Mouse (Mus musculus): ENCODE results near the gene Foxp2. TPM values are rescaled to one million over a fixed set of nuclear protein-coding genes. Genes with fewer than 3 reads are reported as not detected.

Foxp2 gene
- polyA plus RNA-seq, 1 experiment from 2014 or later: 33.7 TPM

GRCm38 (mm10) chr6:15163508-15164053, 262.4 kb downstream of the Foxp2 start:
- Histone ChIP-seq H3K36me3 (ENCODE audit: control insufficient read depth, insufficient read depth, low read length) (no peaks in the 10 kb centered on the region), H3K9me3 (replicated peaks; ENCODE audit: control insufficient read depth, low read length) (no peaks in the 10 kb centered on the region), H3K4me3 (replicated peaks; ENCODE audit: low read length) (no peak overlapping the region), H3K4me1 (ENCODE audit: control insufficient read depth, insufficient read depth, low read length) (no peaks in the 10 kb centered on the region), H3K4me2 (ENCODE audit: low read depth, low read length) (no peak overlapping the region), H3K27me3 (ENCODE audit: control insufficient read depth, insufficient read depth, low read length) (no peaks in the 10 kb centered on the region), H3K27ac (ENCODE audit: low read length) (no peak overlapping the region), H3K9ac (ENCODE audit: low read length) (no peak overlapping the region)
- no peak for ATAC-seq (ENCODE audit: insufficient read depth, low FRiP score)
- WGBS: 86% methylated on average over 2 of the region's 2 CpGs

DNA sequence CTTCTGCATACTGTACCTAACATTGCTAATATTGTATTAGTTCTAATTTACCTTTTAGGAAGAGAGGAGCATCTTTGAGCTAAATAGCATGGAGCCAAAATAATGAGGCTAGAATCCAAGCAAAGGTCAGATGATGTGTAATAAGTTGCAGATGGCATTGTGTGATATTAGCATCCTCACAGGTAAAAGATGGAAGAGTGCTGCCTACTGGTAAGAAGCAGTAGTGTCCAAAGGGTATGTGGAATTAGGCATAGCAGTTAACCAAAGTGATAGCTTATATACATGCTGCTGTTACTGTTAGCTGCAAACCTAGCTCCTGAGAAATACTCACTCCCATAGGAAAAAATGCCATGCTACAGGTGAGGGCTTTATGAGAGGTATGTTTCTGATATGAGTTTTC, 275.6 kb downstream of the Foxp2 start:
- H3K4me3 ChIP-seq (replicated peaks; ENCODE audit: low read length): no peak overlapping the region
- ATAC-seq (ENCODE audit: insufficient read depth, low FRiP score): no peak
- H3K4me2 ChIP-seq (ENCODE audit: low read depth, low read length): no peak overlapping the region
- no peak overlapping the region for H3K27ac ChIP-seq (ENCODE audit: low read length)
- H3K36me3 ChIP-seq (ENCODE audit: control insufficient read depth, insufficient read depth, low read length): no peaks in the 10 kb centered on the region
- no peaks in the 10 kb centered on the region for H3K4me1 ChIP-seq (ENCODE audit: control insufficient read depth, insufficient read depth, low read length)
- H3K27me3 ChIP-seq (ENCODE audit: control insufficient read depth, insufficient read depth, low read length): no peaks in the 10 kb centered on the region
- no peaks in the 10 kb centered on the region for H3K9me3 ChIP-seq (replicated peaks; ENCODE audit: control insufficient read depth, low read length)
- no peak overlapping the region for H3K9ac ChIP-seq (ENCODE audit: low read length)

DNA sequence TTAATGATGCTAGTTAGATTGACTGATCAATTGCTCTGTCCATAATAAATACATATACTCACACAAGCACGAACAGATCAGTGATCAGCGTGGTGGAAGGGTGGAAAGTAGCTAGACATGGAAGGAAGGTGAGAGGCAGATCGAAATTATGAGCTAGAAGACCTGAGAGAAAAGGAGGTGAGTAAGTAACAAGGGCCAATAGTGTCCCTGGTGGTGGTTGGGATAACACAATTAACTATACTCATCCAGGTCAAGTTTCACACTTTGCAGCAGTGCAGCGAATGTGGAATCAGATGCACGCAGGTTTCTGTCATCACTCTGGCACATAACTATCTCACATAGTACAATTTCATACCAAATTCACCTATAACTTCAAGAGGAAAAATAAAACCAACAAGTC, 291.7 kb downstream of the Foxp2 start:
- no peak overlapping the region for H3K4me2 ChIP-seq (ENCODE audit: low read depth, low read length)
- no peak overlapping the region for H3K27ac ChIP-seq (ENCODE audit: low read length)
- no peaks in the 10 kb centered on the region for H3K36me3 ChIP-seq (ENCODE audit: control insufficient read depth, insufficient read depth, low read length)
- H3K4me1 ChIP-seq (ENCODE audit: control insufficient read depth, insufficient read depth, low read length): peaks cover 2% of the 10 kb centered on the region; the same call in 1 of the 2 replicates
- no peaks in the 10 kb centered on the region for H3K27me3 ChIP-seq (ENCODE audit: control insufficient read depth, insufficient read depth, low read length)
- H3K9ac ChIP-seq (ENCODE audit: low read length): no peak overlapping the region
- H3K4me3 ChIP-seq (replicated peaks; ENCODE audit: low read length): no peak overlapping the region
- ATAC-seq (ENCODE audit: insufficient read depth, low FRiP score): no peak
- no peaks in the 10 kb centered on the region for H3K9me3 ChIP-seq (replicated peaks; ENCODE audit: control insufficient read depth, low read length)
- 74% methylated on average over 5 of the region's 5 CpGs for WGBS

DNA sequence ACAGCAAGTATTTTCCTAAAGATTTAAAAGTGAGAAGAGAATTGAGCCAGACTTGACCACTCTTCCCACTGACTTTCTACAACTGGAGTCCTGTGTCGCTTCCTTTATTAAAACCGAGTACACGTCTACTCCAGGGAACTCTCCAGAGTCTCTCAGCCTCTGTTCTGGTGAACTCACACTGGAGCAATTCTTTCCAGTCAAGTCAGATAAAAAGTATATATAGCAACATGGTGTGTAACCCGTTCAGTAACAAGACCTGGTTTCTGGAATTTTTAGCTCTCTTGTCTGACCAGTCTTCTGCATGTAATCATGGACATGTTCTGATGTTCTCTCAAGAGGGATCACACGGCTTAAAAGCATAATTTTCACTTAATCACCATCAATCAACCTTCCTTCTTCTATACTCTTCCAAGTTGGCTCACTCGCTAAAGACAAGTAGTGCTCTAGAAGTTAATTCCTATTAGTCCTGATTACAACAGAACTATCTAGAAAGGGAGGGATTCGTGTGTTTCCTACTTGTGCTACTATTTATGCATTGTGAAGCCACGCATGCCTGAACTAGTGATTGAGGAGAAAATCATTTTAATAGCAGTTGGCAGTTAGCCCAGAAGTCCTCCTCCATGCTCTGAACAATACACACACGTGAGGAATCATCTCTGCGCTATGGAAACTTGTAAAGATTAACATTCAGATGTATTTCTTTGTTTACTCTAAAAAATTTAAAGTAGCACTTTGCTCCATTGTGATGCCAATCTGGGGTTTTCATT, 341.2 kb downstream of the Foxp2 start:
- Histone ChIP-seq H3K9ac (ENCODE audit: low read length) (no peak overlapping the region), H3K36me3 (ENCODE audit: control insufficient read depth, insufficient read depth, low read length) (no peaks in the 10 kb centered on the region), H3K27ac (ENCODE audit: low read length) (no peak overlapping the region; the same call in 1 of the 2 replicates), H3K4me3 (replicated peaks; ENCODE audit: low read length) (no peak overlapping the region), H3K27me3 (ENCODE audit: control insufficient read depth, insufficient read depth, low read length) (no peaks in the 10 kb centered on the region), H3K4me2 (ENCODE audit: low read depth, low read length) (no peak overlapping the region), H3K4me1 (ENCODE audit: control insufficient read depth, insufficient read depth, low read length) (no peaks in the 10 kb centered on the region), H3K9me3 (replicated peaks; ENCODE audit: control insufficient read depth, low read length) (no peaks in the 10 kb centered on the region)
- ATAC-seq (ENCODE audit: insufficient read depth, low FRiP score): no peak
- 49% methylated on average over 10 of the region's 10 CpGs for WGBS

DNA sequence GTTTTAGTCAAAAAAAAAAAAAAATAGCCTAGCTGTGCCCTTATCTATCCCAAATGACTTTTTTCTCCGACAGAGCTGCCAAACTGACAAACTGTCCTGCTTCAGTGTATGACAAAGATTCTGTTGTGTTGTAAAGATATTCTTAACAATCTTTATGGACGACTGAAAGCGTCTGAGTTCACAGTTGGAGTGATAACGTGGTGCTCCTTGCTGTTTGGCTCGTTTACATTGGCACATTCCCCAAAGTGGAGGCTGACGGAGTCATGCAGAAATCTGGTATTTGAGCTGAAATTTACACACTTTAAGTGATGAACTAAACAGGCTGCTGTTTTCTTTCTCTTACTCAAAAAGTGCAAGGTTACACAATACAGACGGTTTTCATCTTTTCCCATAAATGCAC, 356.2 kb downstream of the Foxp2 start:
- H3K9me3 ChIP-seq (replicated peaks; ENCODE audit: control insufficient read depth, low read length): no peaks in the 10 kb centered on the region
- H3K27ac ChIP-seq (ENCODE audit: low read length): no peak overlapping the region
- 8% methylated on average over 7 of the region's 7 CpGs for WGBS
- H3K27me3 ChIP-seq (ENCODE audit: control insufficient read depth, insufficient read depth, low read length): no peaks in the 10 kb centered on the region
- no peak for ATAC-seq (ENCODE audit: insufficient read depth, low FRiP score)
- H3K4me2 ChIP-seq (ENCODE audit: low read depth, low read length): peak overlapping the region; percentile 42
- no peak overlapping the region for H3K9ac ChIP-seq (ENCODE audit: low read length)
- H3K4me3 ChIP-seq (replicated peaks; ENCODE audit: low read length): no peak overlapping the region
- no peaks in the 10 kb centered on the region for H3K36me3 ChIP-seq (ENCODE audit: control insufficient read depth, insufficient read depth, low read length)
- no peaks in the 10 kb centered on the region; the same call in 1 of the 2 replicates for H3K4me1 ChIP-seq (ENCODE audit: control insufficient read depth, insufficient read depth, low read length)

DNA sequence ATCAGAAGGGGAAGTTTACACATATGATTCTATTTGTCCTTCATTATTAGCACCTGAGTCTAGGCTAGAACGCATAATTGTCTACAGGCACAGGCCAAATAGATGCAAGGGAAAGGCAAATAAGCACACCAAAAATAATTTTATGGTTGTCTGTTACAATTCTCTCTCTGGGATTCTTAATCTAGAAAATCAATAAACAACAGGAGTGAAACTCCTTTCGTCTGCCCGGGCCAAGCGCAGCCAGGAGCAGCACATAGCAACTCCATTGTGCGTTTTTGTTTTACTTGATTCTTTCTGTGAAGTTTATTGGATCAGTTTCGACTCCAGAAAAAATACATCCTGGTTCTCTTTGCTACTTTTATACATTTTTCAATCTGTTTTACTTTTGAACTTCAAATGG, 356.7 kb downstream of the Foxp2 start:
- Histone ChIP-seq H3K9me3 (replicated peaks; ENCODE audit: control insufficient read depth, low read length) (no peaks in the 10 kb centered on the region), H3K36me3 (ENCODE audit: control insufficient read depth, insufficient read depth, low read length) (no peaks in the 10 kb centered on the region), H3K9ac (ENCODE audit: low read length) (no peak overlapping the region), H3K4me2 (ENCODE audit: low read depth, low read length) (peak overlapping the region; percentile 42; the same call in 1 of the 2 replicates), H3K4me3 (replicated peaks; ENCODE audit: low read length) (no peak overlapping the region), H3K27ac (ENCODE audit: low read length) (no peak overlapping the region), H3K27me3 (ENCODE audit: control insufficient read depth, insufficient read depth, low read length) (no peaks in the 10 kb centered on the region), H3K4me1 (ENCODE audit: control insufficient read depth, insufficient read depth, low read length) (no peaks in the 10 kb centered on the region; the same call in 1 of the 2 replicates)
- ATAC-seq (ENCODE audit: insufficient read depth, low FRiP score): no peak
- WGBS: 29% methylated on average over 6 of the region's 6 CpGs

GRCm38 (mm10) chr6:15268136-15268535, 367.0 kb downstream of the Foxp2 start:
- 77% methylated on average over 2 of the region's 2 CpGs for WGBS
- ATAC-seq (ENCODE audit: insufficient read depth, low FRiP score): no peak
- no peaks in the 10 kb centered on the region for H3K36me3 ChIP-seq (ENCODE audit: control insufficient read depth, insufficient read depth, low read length)

GRCm38 (mm10) chr6:15285213-15285612, 384.1 kb downstream of the Foxp2 start:
- Histone ChIP-seq H3K36me3 (ENCODE audit: control insufficient read depth, insufficient read depth, low read length) (no peaks in the 10 kb centered on the region), H3K4me2 (ENCODE audit: low read depth, low read length) (no peak overlapping the region), H3K9me3 (replicated peaks; ENCODE audit: control insufficient read depth, low read length) (no peaks in the 10 kb centered on the region), H3K9ac (ENCODE audit: low read length) (no peak overlapping the region), H3K4me1 (ENCODE audit: control insufficient read depth, insufficient read depth, low read length) (peaks cover 3% of the 10 kb centered on the region; the same call in 1 of the 2 replicates), H3K27me3 (ENCODE audit: control insufficient read depth, insufficient read depth, low read length) (no peaks in the 10 kb centered on the region), H3K27ac (ENCODE audit: low read length) (no peak overlapping the region), H3K4me3 (replicated peaks; ENCODE audit: low read length) (no peak overlapping the region)
- no peak for ATAC-seq (ENCODE audit: insufficient read depth, low FRiP score)
- WGBS: 42% methylated on average over 3 of the region's 3 CpGs

More at GRCm38 (mm10) chr6:15268136-15268535, 367.0 kb downstream of the Foxp2 start:
- no peak overlapping the region for H3K4me2 ChIP-seq (ENCODE audit: low read depth, low read length)
- no peak overlapping the region for H3K27ac ChIP-seq (ENCODE audit: low read length)
- H3K9me3 ChIP-seq (replicated peaks; ENCODE audit: control insufficient read depth, low read length): no peaks in the 10 kb centered on the region
- H3K27me3 ChIP-seq (ENCODE audit: control insufficient read depth, insufficient read depth, low read length): no peaks in the 10 kb centered on the region
- H3K4me3 ChIP-seq (replicated peaks; ENCODE audit: low read length): no peak overlapping the region
- H3K9ac ChIP-seq (ENCODE audit: low read length): no peak overlapping the region
- H3K4me1 ChIP-seq (ENCODE audit: control insufficient read depth, insufficient read depth, low read length): no peaks in the 10 kb centered on the region

GRCm38 (mm10) chr6:15294081-15294480, 392.9 kb downstream of the Foxp2 start:
- H3K36me3 ChIP-seq (ENCODE audit: control insufficient read depth, insufficient read depth, low read length): no peaks in the 10 kb centered on the region
- H3K9ac ChIP-seq (ENCODE audit: low read length): no peak overlapping the region
- H3K4me1 ChIP-seq (ENCODE audit: control insufficient read depth, insufficient read depth, low read length): no peaks in the 10 kb centered on the region
- no peak overlapping the region for H3K27ac ChIP-seq (ENCODE audit: low read length)
- 71% methylated on average over 5 of the region's 5 CpGs for WGBS
- no peaks in the 10 kb centered on the region for H3K9me3 ChIP-seq (replicated peaks; ENCODE audit: control insufficient read depth, low read length)
- H3K27me3 ChIP-seq (ENCODE audit: control insufficient read depth, insufficient read depth, low read length): no peaks in the 10 kb centered on the region
- H3K4me3 ChIP-seq (replicated peaks; ENCODE audit: low read length): no peak overlapping the region
- H3K4me2 ChIP-seq (ENCODE audit: low read depth, low read length): no peak overlapping the region
- no peak for ATAC-seq (ENCODE audit: insufficient read depth, low FRiP score)

Data from stomach, embryonic 16.5 days (tissue).